Comparison of ENCODE assay signal across 20 mouse cellular contexts in the genomic region with DNA sequence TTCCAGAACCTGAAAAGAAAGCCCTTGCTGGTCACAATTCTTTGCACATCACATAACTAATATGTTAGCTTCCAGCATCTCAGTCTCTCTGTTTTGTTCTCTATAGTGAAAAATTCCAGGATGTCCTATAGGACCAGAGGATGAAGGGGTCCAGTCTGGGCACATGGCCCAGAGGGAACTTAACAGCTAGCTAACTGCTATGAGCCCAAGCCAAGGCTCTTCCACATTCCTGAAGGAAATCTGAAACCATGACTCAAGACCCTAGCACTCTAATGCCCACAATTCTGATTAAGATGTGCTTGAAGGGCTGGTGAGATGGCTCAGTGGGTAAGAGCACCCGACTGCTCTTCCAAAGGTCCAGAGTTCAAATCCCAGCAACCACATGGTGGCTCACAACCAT. TPM values are rescaled to one million over a fixed set of nuclear protein-coding genes. Genes with fewer than 3 reads are reported as not detected.
DNase-seq lines count a peak whose midpoint lies in the region.
"Had no signal": no experiment of that assay in that cellular context is flagged by ENCODE, and none has a peak within 500 bp of the region (broad histone marks: within the 10 kb centered on the region; RNA-seq: fewer than 3 reads in every experiment).

No protein-coding gene starts in this region.

- peak; percentile 30 for DNase-seq in heart, embryonic 10.5 days (ENCODE audit: low spot score)
- no peak for DNase-seq in heart, postnatal 14 days
- DNase-seq in 3134 (ENCODE audit: extremely low read depth, insufficient read length, low spot score) (peak; percentile 50), 3T3-L1 (ENCODE audit: low read depth, low spot score) (peak; percentile 86)
- DNase-seq in ovary, postnatal 14 days (ENCODE audit: low spot score): no peak
- no peak for DNase-seq in testis, postnatal 10 days (ENCODE audit: low spot score)
- DNase-seq: adrenal gland, adult 8-10 months; adrenal gland, postnatal 14 days; adrenal gland, postnatal 36 days; cerebellum, adult 11-12 months; cerebellum, adult 2 months; cerebellum, adult 9-10 months; cerebellum, postnatal 10 days; cerebellum, postnatal 25 days; forebrain, postnatal 0 days had no signal

- 88% methylated on average over 1 of the region's 1 CpGs for WGBS in heart, embryonic 10.5 days

- H3K27me3 ChIP-seq in heart, embryonic 10.5 days (ENCODE audit: insufficient read depth, poor library complexity, severe bottlenecking): no peaks in the 10 kb centered on the region
- H3K27me3 ChIP-seq: embryonic facial prominence, embryonic 12.5 days; forebrain, embryonic 13.5 days; forebrain, embryonic 15.5 days; Patski had no signal

- no peak overlapping the region for H3K27ac ChIP-seq in heart, embryonic 10.5 days
- H3K27ac ChIP-seq: embryonic facial prominence, embryonic 10.5 days; embryonic facial prominence, embryonic 12.5 days; forebrain, embryonic 13.5 days; forebrain, embryonic 15.5 days had no signal

- H3K36me3 ChIP-seq in heart, embryonic 10.5 days: peaks cover 10% of the 10 kb centered on the region

- intact Hi-C loops in heart, postnatal 14 days (cut with DNase I): no loop called here

- peaks cover 6% of the 10 kb centered on the region; the same call in 1 of the 2 replicates for H3K4me1 ChIP-seq in heart, embryonic 10.5 days

- no peak overlapping the region for H3K4me3 ChIP-seq in heart, embryonic 10.5 days
- H3K4me3 ChIP-seq: embryonic facial prominence, embryonic 10.5 days; embryonic facial prominence, embryonic 12.5 days; forebrain, embryonic 13.5 days; forebrain, embryonic 15.5 days had no signal

- H3K9me3 ChIP-seq in heart, embryonic 10.5 days: no peaks in the 10 kb centered on the region
- H3K9me3 ChIP-seq: embryonic facial prominence, embryonic 10.5 days; embryonic facial prominence, embryonic 12.5 days; forebrain, embryonic 13.5 days; forebrain, embryonic 15.5 days had no signal

RNA-seq across cellular contexts. Expression of gene Rab23, which starts 2.1 kb away (rescaled TPM):
- polyA plus RNA-seq in heart, embryonic 10.5 days (2016; fragmentation: Nextera tagmentation; extraction: Ambion mirVana): 16.1 and 18.1 TPM in 2 replicates
- total RNA-seq in heart, postnatal 14 days (2021): 10 to 100 TPM; 10.8 to 11.5 TPM

RNA-seq across cellular contexts. Expression of gene Bag2, which starts 40.0 kb away (rescaled TPM):
- polyA plus RNA-seq in heart, embryonic 10.5 days (2016; fragmentation: Nextera tagmentation; extraction: Ambion mirVana): 104 and 115 TPM in 2 replicates
- total RNA-seq in heart, postnatal 14 days (2021): 10 to 100 TPM; 31.5 to 37.6 TPM

RNA-seq across cellular contexts. Expression of gene Prim2, which starts 48.0 kb away (rescaled TPM):
- polyA plus RNA-seq in heart, embryonic 10.5 days (2016; fragmentation: Nextera tagmentation; extraction: Ambion mirVana): 30.1 and 35.0 TPM in 2 replicates
- 1 to 10 TPM; 2.9 to 4.3 TPM for total RNA-seq in heart, postnatal 14 days (2021)

Comparison
In these comparisons a context has a peak if more than half of its experiments do, and no peak if none do; other contexts are left out.
1. DNase-seq: peak in heart, embryonic 10.5 days (single experiment), 3134 (single experiment) and 3T3-L1 (single experiment); none in heart, postnatal 14 days (0 of 2), ovary, postnatal 14 days (single experiment) and testis, postnatal 10 days (single experiment).